ENCODE assay signal across 13 mouse cellular contexts in genomic region chr17:53588097-53588855, GRCm38 (mm10). TPM values are rescaled to one million over a fixed set of nuclear protein-coding genes. Genes with fewer than 3 reads are reported as not detected.
DNase-seq lines count a peak whose midpoint lies in the region; ATAC-seq and TF ChIP-seq lines count a peak whose summit lies in the region.
"Had no signal": no experiment of that assay in that cellular context is flagged by ENCODE, and none has a peak within 500 bp of the region (broad histone marks: within the 10 kb centered on the region; RNA-seq: fewer than 3 reads in every experiment).

No protein-coding gene starts in this region.

- no peak for TF ChIP-seq EP300 in liver, postnatal 0 days (IDR thresholded peaks at IDR 0.05; ENCODE audit: low read depth)

- no peaks in the 10 kb centered on the region for H3K9me3 ChIP-seq in forebrain, embryonic 14.5 days (replicated peaks; ENCODE audit: control insufficient read depth, low read length)
- H3K9me3 ChIP-seq in forebrain, postnatal 0 days (ENCODE audit: low read length): no peaks in the 10 kb centered on the region
- no peaks in the 10 kb centered on the region for H3K9me3 ChIP-seq in liver, postnatal 0 days (ENCODE audit: low read length)
- H3K9me3 ChIP-seq: embryonic facial prominence, embryonic 13.5 days; limb, embryonic 12.5 days; stomach, embryonic 15.5 days had no signal

- H3K27me3 ChIP-seq in forebrain, embryonic 14.5 days (replicated peaks; ENCODE audit: control insufficient read depth, insufficient read depth, low read length): no peaks in the 10 kb centered on the region
- no peaks in the 10 kb centered on the region for H3K27me3 ChIP-seq in forebrain, postnatal 0 days (ENCODE audit: insufficient read depth, low read length)
- H3K27me3 ChIP-seq in liver, postnatal 0 days (ENCODE audit: insufficient read depth, low read length): no peaks in the 10 kb centered on the region
- H3K27me3 ChIP-seq: embryonic facial prominence, embryonic 13.5 days; limb, embryonic 12.5 days; stomach, embryonic 15.5 days had no signal

- peaks cover 15% of the 10 kb centered on the region for H3K4me1 ChIP-seq in forebrain, embryonic 14.5 days (ENCODE audit: control insufficient read depth, insufficient read depth, low read length)
- peaks cover 9% of the 10 kb centered on the region; the same call in 1 of the 2 replicates for H3K4me1 ChIP-seq in forebrain, postnatal 0 days (ENCODE audit: insufficient read depth)
- H3K4me1 ChIP-seq in bone marrow macrophage, adult 2 months (ENCODE audit: control insufficient read depth, insufficient read depth, low read length): peaks cover 43% of the 10 kb centered on the region
- H3K4me1 ChIP-seq in liver, postnatal 0 days (ENCODE audit: insufficient read depth): peaks cover 26% of the 10 kb centered on the region

- no peak overlapping the region for H3K9ac ChIP-seq in forebrain, embryonic 14.5 days (ENCODE audit: low read length)
- H3K9ac ChIP-seq in forebrain, postnatal 0 days: no peak overlapping the region
- peak overlapping the region; percentile 26 for H3K9ac ChIP-seq in liver, postnatal 0 days (replicated peaks)
- H3K9ac ChIP-seq: embryonic facial prominence, embryonic 13.5 days; limb, embryonic 12.5 days; stomach, embryonic 15.5 days had no signal

- WGBS in forebrain, embryonic 14.5 days: 87% methylated on average over 9 of the region's 9 CpGs
- WGBS in forebrain, postnatal 0 days: 86% methylated on average over 9 of the region's 9 CpGs
- WGBS in liver, postnatal 0 days (ENCODE audit: insufficient replicate concordance): 66% methylated on average over 9 of the region's 9 CpGs

- no peak for TF ChIP-seq CTCF in forebrain, postnatal 0 days (IDR thresholded peaks at IDR 0.05; ENCODE audit: low read depth)
- TF ChIP-seq CTCF in layer of hippocampus, adult 2 months (conservative IDR thresholded peaks at IDR 0.05): 0 out of 2 replicates have a peak, but pooled peaks have one; percentile 5
- no peak for TF ChIP-seq CTCF in bone marrow macrophage, adult 2 months (IDR thresholded peaks at IDR 0.05; ENCODE audit: low read depth, low read length)
- no peak for TF ChIP-seq CTCF in liver, postnatal 0 days (IDR thresholded peaks at IDR 0.05; ENCODE audit: low read depth)

- H3K27ac ChIP-seq in forebrain, embryonic 14.5 days (ENCODE audit: low read depth, low read length): 0 out of 2 replicates have a peak overlapping the region, but pooled peaks have one; percentile 46
- no peak overlapping the region for H3K27ac ChIP-seq in forebrain, postnatal 0 days (ENCODE audit: low read depth, low read length)
- no peak overlapping the region for H3K27ac ChIP-seq in layer of hippocampus, adult 2 months
- H3K27ac ChIP-seq in bone marrow macrophage, adult 2 months (ENCODE audit: insufficient read depth, low read depth, low read length): peak overlapping the region; percentile 80
- peak overlapping the region; percentile 91 for H3K27ac ChIP-seq in liver, postnatal 0 days (ENCODE audit: low read depth)
- H3K27ac ChIP-seq: limb, embryonic 12.5 days had no signal

- TF ChIP-seq POLR2A in bone marrow macrophage, adult 2 months (IDR thresholded peaks at IDR 0.05; ENCODE audit: borderline replicate concordance, low read depth, low read length): no peak

- no peak for DNase-seq in forebrain, embryonic 14.5 days (ENCODE audit: low spot score)
- DNase-seq in forebrain, postnatal 0 days: no peak
- no peak for DNase-seq in layer of hippocampus, adult 2 months (ENCODE audit: low spot score in 2 of 2)
- no peak for DNase-seq in layer of hippocampus, postnatal 10 days (ENCODE audit: low spot score in 2 of 2)
- DNase-seq in liver, postnatal 0 days: no peak
- DNase-seq in cerebellum, adult 11 months: no peak
- no peak for DNase-seq in thymus, postnatal 0 days (ENCODE audit: low spot score)

- no peak for ATAC-seq in forebrain, embryonic 14.5 days
- ATAC-seq in forebrain, postnatal 0 days: no peak
- ATAC-seq in liver, postnatal 0 days: no peak

- H3K4me3 ChIP-seq in forebrain, embryonic 14.5 days (ENCODE audit: low read depth, low read length): no peak overlapping the region
- H3K4me3 ChIP-seq in forebrain, postnatal 0 days (ENCODE audit: low read depth, low read length): no peak overlapping the region
- H3K4me3 ChIP-seq in layer of hippocampus, adult 2 months: no peak overlapping the region
- peak overlapping the region; percentile 42 for H3K4me3 ChIP-seq in bone marrow macrophage, adult 2 months (ENCODE audit: insufficient read depth, low read length)
- no peak overlapping the region for H3K4me3 ChIP-seq in liver, postnatal 0 days (ENCODE audit: low read depth, low read length)
- H3K4me3 ChIP-seq: embryonic facial prominence, embryonic 13.5 days; limb, embryonic 12.5 days; stomach, embryonic 15.5 days had no signal

- H3K4me2 ChIP-seq in forebrain, embryonic 14.5 days (ENCODE audit: low read length): no peak overlapping the region
- no peak overlapping the region for H3K4me2 ChIP-seq in forebrain, postnatal 0 days (ENCODE audit: low read depth)
- peak overlapping the region; percentile 51; the same call in 1 of the 2 replicates for H3K4me2 ChIP-seq in liver, postnatal 0 days (ENCODE audit: low read depth, low read length)
- H3K4me2 ChIP-seq: embryonic facial prominence, embryonic 13.5 days; limb, embryonic 12.5 days had no signal

- no peaks in the 10 kb centered on the region for H3K36me3 ChIP-seq in forebrain, embryonic 14.5 days (ENCODE audit: control insufficient read depth, insufficient read depth, low read length)
- no peaks in the 10 kb centered on the region for H3K36me3 ChIP-seq in forebrain, postnatal 0 days (ENCODE audit: insufficient read depth)
- H3K36me3 ChIP-seq in liver, postnatal 0 days (replicated peaks; ENCODE audit: insufficient read depth, low read length): no peaks in the 10 kb centered on the region
- H3K36me3 ChIP-seq: embryonic facial prominence, embryonic 13.5 days; limb, embryonic 12.5 days; stomach, embryonic 15.5 days had no signal

RNA-seq across cellular contexts. Expression of gene Kat2b, which starts 21.6 kb away (rescaled TPM):
- polyA plus RNA-seq in forebrain, embryonic 14.5 days (2014; fragmentation: Nextera tagmentation; extraction: Ambion mirVana): 6.4 and 6.9 TPM in 2 replicates
- 19.7 and 20.9 TPM in 2 replicates for total RNA-seq in forebrain, postnatal 0 days (2014; rRNA removed)
- polyA plus RNA-seq in forebrain, postnatal 0 days (2015; fragmentation: Nextera tagmentation; extraction: Ambion mirVana): 1.7 and 2.4 TPM in 2 replicates
- 10 to 100 TPM; 12.7 to 20.3 TPM for total RNA-seq in layer of hippocampus, adult 2 months (2021)
- total RNA-seq in layer of hippocampus, postnatal 10 days (2021): 10 to 100 TPM; 14.1 to 14.6 TPM
- 34.4 and 48.5 TPM in 2 replicates for polyA plus RNA-seq in bone marrow macrophage, adult 2 months (2012; ENCODE audit: insufficient read depth, insufficient read length, missing spikeins)
- polyA plus RNA-seq in liver, postnatal 0 days (2015; fragmentation: Nextera tagmentation; extraction: Ambion mirVana): 5.5 and 6.2 TPM in 2 replicates
- polyA plus RNA-seq in thymus, postnatal 0 days (2015; fragmentation: Nextera tagmentation; extraction: Ambion mirVana): 10.7 and 12.7 TPM in 2 replicates

RNA-seq across cellular contexts. Expression of gene Pp2d1, which starts 49.0 kb away (rescaled TPM):
- polyA plus RNA-seq in forebrain, embryonic 14.5 days (2014; fragmentation: Nextera tagmentation; extraction: Ambion mirVana): 0.29 and 0.35 TPM in 2 replicates
- not detected in 2 replicates for total RNA-seq in forebrain, postnatal 0 days (2014; rRNA removed)
- polyA plus RNA-seq in forebrain, postnatal 0 days (2015; fragmentation: Nextera tagmentation; extraction: Ambion mirVana): 0.14 and 0.41 TPM in 2 replicates
- not detected for total RNA-seq in layer of hippocampus, adult 2 months (2021)
- total RNA-seq in layer of hippocampus, postnatal 10 days (2021): not detected
- polyA plus RNA-seq in bone marrow macrophage, adult 2 months (2012; ENCODE audit: insufficient read depth, insufficient read length, missing spikeins): not detected in 2 replicates
- not detected in 2 replicates for polyA plus RNA-seq in liver, postnatal 0 days (2015; fragmentation: Nextera tagmentation; extraction: Ambion mirVana)
- polyA plus RNA-seq in thymus, postnatal 0 days (2015; fragmentation: Nextera tagmentation; extraction: Ambion mirVana): 0.26 and 0.33 TPM in 2 replicates
- polyA plus RNA-seq: gonadal fat pad, adult 2 months; large intestine, adult 2 months had no signal

Comparison
In these comparisons a context has a peak if more than half of its experiments do, and no peak if none do; other contexts are left out.
1. H3K27ac ChIP-seq: peak in forebrain, embryonic 14.5 days (single experiment), bone marrow macrophage, adult 2 months (single experiment) and liver, postnatal 0 days (single experiment); none in forebrain, postnatal 0 days (single experiment) and layer of hippocampus, adult 2 months (single experiment).